In the genomic region with DNA sequence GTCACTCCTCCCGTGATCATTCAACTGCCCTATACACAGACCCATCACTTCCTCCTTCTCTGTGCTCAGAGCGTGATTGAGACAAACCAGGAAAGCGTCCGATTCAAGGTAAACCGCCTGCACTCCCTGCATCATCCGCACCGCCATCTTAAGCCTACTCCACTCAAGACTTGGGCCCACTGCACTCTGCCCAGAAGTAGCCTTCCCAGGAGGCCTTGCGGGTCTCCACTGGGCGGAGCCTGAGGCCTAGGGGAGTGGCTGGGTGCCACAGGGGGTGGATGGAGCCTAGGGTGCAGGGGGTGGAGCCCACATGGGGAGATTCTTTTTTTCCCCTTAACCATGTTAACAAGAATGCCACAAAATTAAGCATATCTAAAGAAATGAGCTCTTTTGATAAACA, we compare ENCODE assay signal across 20 mouse cellular contexts. TPM values are rescaled to one million over a fixed set of nuclear protein-coding genes. Genes with fewer than 3 reads are reported as not detected.
DNase-seq lines count a peak whose midpoint lies in the region; ATAC-seq lines count a peak whose summit lies in the region.
"Had no signal": no experiment of that assay in that cellular context is flagged by ENCODE, and none has a peak within 500 bp of the region (broad histone marks: within the 10 kb centered on the region; RNA-seq: fewer than 3 reads in every experiment).

Gm5136 (minus strand) TSS at position 215 of the 400 bp plus-strand sequence.

- H3K4me3 ChIP-seq in midbrain, embryonic 10.5 days, result no peak within 1 kb of the TSS
- H3K4me3 ChIP-seq in midbrain, embryonic 16.5 days (ENCODE audit: low read depth, low read length), result no peak within 1 kb of the TSS
- no peak within 1 kb of the TSS for H3K4me3 ChIP-seq in forebrain, embryonic 11.5 days (ENCODE audit: low read depth, low read length)
- H3K4me3 ChIP-seq in hindbrain, embryonic 13.5 days, result no peak within 1 kb of the TSS

- H3K9me3 ChIP-seq in midbrain, embryonic 10.5 days (replicated peaks), result no peaks in the 10 kb centered on the region; the same call in 1 of the 2 replicates
- no peaks in the 10 kb centered on the region for H3K9me3 ChIP-seq in midbrain, embryonic 16.5 days (replicated peaks; ENCODE audit: control insufficient read depth, low read length, poor library complexity, severe bottlenecking)
- H3K9me3 ChIP-seq in forebrain, embryonic 11.5 days (ENCODE audit: control insufficient read depth, low read length), result no peaks in the 10 kb centered on the region
- no peaks in the 10 kb centered on the region for H3K9me3 ChIP-seq in hindbrain, embryonic 13.5 days

- H3K4me2 ChIP-seq in midbrain, embryonic 16.5 days (ENCODE audit: low read length), result no peak within 1 kb of the TSS
- no peak within 1 kb of the TSS for H3K4me2 ChIP-seq in forebrain, embryonic 11.5 days (ENCODE audit: low read depth, low read length, severe bottlenecking)
- no peak within 1 kb of the TSS for H3K4me2 ChIP-seq in hindbrain, embryonic 13.5 days

- H3K27ac ChIP-seq in midbrain, embryonic 10.5 days (replicated peaks), result peak within 1 kb of the TSS; percentile 78
- no peak within 1 kb of the TSS for H3K27ac ChIP-seq in midbrain, embryonic 16.5 days (ENCODE audit: low read length)
- H3K27ac ChIP-seq in forebrain, embryonic 11.5 days (ENCODE audit: low read depth, low read length), result peak within 1 kb of the TSS; percentile 34; the same call in 1 of the 2 replicates
- no peak within 1 kb of the TSS for H3K27ac ChIP-seq in hindbrain, embryonic 13.5 days

- no peak for ATAC-seq in midbrain, embryonic 16.5 days
- ATAC-seq in forebrain, embryonic 11.5 days (replicated peaks; ENCODE audit: low FRiP score), result peak; percentile 56
- 0 out of 2 replicates have a peak, but pooled peaks have one; percentile 39 for ATAC-seq in hindbrain, embryonic 13.5 days (ENCODE audit: low FRiP score)

- no peak within 1 kb of the TSS for H3K9ac ChIP-seq in midbrain, embryonic 16.5 days (ENCODE audit: low read depth, low read length)
- no peak within 1 kb of the TSS for H3K9ac ChIP-seq in forebrain, embryonic 11.5 days (ENCODE audit: low read length)
- H3K9ac ChIP-seq in hindbrain, embryonic 13.5 days, result no peak within 1 kb of the TSS

- DNase-seq in midbrain, embryonic 10.5 days (ENCODE audit: low spot score), result no peak
- DNase-seq in forebrain, embryonic 11.5 days (ENCODE audit: low spot score), result no peak
- peak; percentile 47 for DNase-seq in testis, postnatal 10 days (ENCODE audit: low spot score)
- DNase-seq in embryo, embryonic 11 days, result no peak
- DNase-seq in layer of hippocampus, postnatal 25 days (ENCODE audit: extremely low spot score in 1 of 2, low spot score in 1 of 2), result no peak
- DNase-seq: adrenal gland, postnatal 25 days; cerebellum, postnatal 36 days; kidney, adult 8-10 months; layer of hippocampus, adult 9-11 months; left cerebral cortex, postnatal 4 days; right cerebral cortex, postnatal 25 days had no signal

- H3K4me1 ChIP-seq in midbrain, embryonic 10.5 days, result peaks cover 23% of the 10 kb centered on the region
- peaks cover 6% of the 10 kb centered on the region for H3K4me1 ChIP-seq in midbrain, embryonic 16.5 days (ENCODE audit: control insufficient read depth, insufficient read depth, low read length)
- no peaks in the 10 kb centered on the region for H3K4me1 ChIP-seq in forebrain, embryonic 11.5 days (replicated peaks; ENCODE audit: control insufficient read depth, insufficient read depth, low read length)
- peaks cover 9% of the 10 kb centered on the region for H3K4me1 ChIP-seq in hindbrain, embryonic 13.5 days (replicated peaks)

- 0 out of 2 replicates have a peak, but pooled peaks cover 2% of the 10 kb centered on the region for H3K36me3 ChIP-seq in midbrain, embryonic 10.5 days
- H3K36me3 ChIP-seq in midbrain, embryonic 16.5 days (ENCODE audit: control insufficient read depth, insufficient read depth, low read length), result no peaks in the 10 kb centered on the region
- H3K36me3 ChIP-seq in forebrain, embryonic 11.5 days (ENCODE audit: control insufficient read depth, insufficient read depth, low read length), result no peaks in the 10 kb centered on the region
- H3K36me3 ChIP-seq in hindbrain, embryonic 13.5 days, result no peaks in the 10 kb centered on the region

- 94% methylated on average over 9 of the region's 9 CpGs for WGBS in midbrain, embryonic 10.5 days
- 97% methylated on average over 9 of the region's 9 CpGs for WGBS in midbrain, embryonic 16.5 days
- WGBS in forebrain, embryonic 11.5 days, result 94% methylated on average over 9 of the region's 9 CpGs
- 96% methylated on average over 9 of the region's 9 CpGs for WGBS in hindbrain, embryonic 13.5 days

- H3K27me3 ChIP-seq in midbrain, embryonic 10.5 days (ENCODE audit: low read depth, poor library complexity, severe bottlenecking), result no peaks in the 10 kb centered on the region
- H3K27me3 ChIP-seq in midbrain, embryonic 16.5 days (ENCODE audit: control insufficient read depth, insufficient read depth, low read depth, low read length), result no peaks in the 10 kb centered on the region
- no peaks in the 10 kb centered on the region for H3K27me3 ChIP-seq in forebrain, embryonic 11.5 days (ENCODE audit: control insufficient read depth, insufficient read depth, low read length)
- H3K27me3 ChIP-seq in hindbrain, embryonic 13.5 days, result no peaks in the 10 kb centered on the region
- H3K27me3 ChIP-seq: CH12.LX had no signal

RNA-seq across cellular contexts. Expression of gene Gm5136, which starts in this region (rescaled TPM):
- 0.21 TPM in 1 of 2 replicates, not detected in the other for polyA plus RNA-seq in midbrain, embryonic 10.5 days (2016; fragmentation: Nextera tagmentation; extraction: Ambion mirVana)
- 0.35 and 0.39 TPM in 2 replicates for polyA plus RNA-seq in midbrain, embryonic 16.5 days (2015; fragmentation: Nextera tagmentation; extraction: Ambion mirVana)
- polyA plus RNA-seq in forebrain, embryonic 11.5 days (2014; fragmentation: Nextera tagmentation; extraction: Ambion mirVana), result 0.13 TPM in 1 of 2 replicates, not detected in the other
- 0.18 and 0.43 TPM in 2 replicates for polyA plus RNA-seq in hindbrain, embryonic 13.5 days (2015; fragmentation: Nextera tagmentation; extraction: Ambion mirVana)
- total RNA-seq in layer of hippocampus, postnatal 25 days (2021), result 1 to 10 TPM; 1.7 to 3.4 TPM
- total RNA-seq: adrenal gland, postnatal 25 days; CH12.LX; gastrocnemius, adult 18-20 months; heart, adult 8-10 months; heart, postnatal 25 days; megakaryocyte-erythroid progenitor cell, adult 5-6 weeks had no signal
- polyA plus RNA-seq: liver, embryonic 16.5 days; stomach, embryonic 14.5 days had no signal

Comparison
In these comparisons a context has a peak if more than half of its experiments do, and no peak if none do; other contexts are left out.
1. Peak in ATAC-seq and H3K27ac ChIP-seq in forebrain, embryonic 11.5 days; RNA of the gene not detected or under 1 TPM.
2. Peak in ATAC-seq in hindbrain, embryonic 13.5 days; RNA of the gene not detected or under 1 TPM.